24 mouse cellular contexts compared by ENCODE assay signal in the genomic region with DNA sequence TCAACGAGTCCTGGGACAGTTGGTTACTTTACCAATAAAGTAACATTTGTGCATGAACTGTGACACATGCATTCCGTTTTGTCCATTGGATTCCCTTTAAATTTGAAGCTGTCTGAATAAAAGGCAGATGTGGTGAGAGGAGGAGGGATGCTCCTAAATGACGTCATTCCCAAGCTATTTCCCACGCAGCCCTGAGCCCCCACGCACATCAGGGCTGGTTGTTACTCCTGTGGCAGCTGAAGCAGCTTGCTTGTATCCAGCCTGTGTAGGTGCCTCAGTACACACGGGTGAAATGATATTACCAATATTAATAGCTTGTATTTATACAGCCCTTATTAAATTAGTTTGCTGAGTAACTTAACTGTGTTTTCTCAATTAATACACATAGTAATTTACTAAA.
DNase-seq lines count a peak whose midpoint lies in the region; ATAC-seq and TF ChIP-seq lines count a peak whose summit lies in the region.
"Had no signal": no experiment of that assay in that cellular context is flagged by ENCODE, and none has a peak within 500 bp of the region (broad histone marks: within the 10 kb centered on the region; RNA-seq: fewer than 3 reads in every experiment).

No protein-coding gene starts in this region.

- H3K4me3 ChIP-seq in layer of hippocampus, adult 2 months, result no peak overlapping the region
- H3K4me3 ChIP-seq in midbrain, embryonic 11.5 days (ENCODE audit: low read depth, low read length), result no peak overlapping the region
- no peak overlapping the region for H3K4me3 ChIP-seq in midbrain, embryonic 13.5 days (replicated peaks)
- H3K4me3 ChIP-seq: embryonic facial prominence, embryonic 13.5 days; forebrain, embryonic 13.5 days; forebrain, embryonic 15.5 days had no signal

- no peaks in the 10 kb centered on the region for H3K27me3 ChIP-seq in midbrain, embryonic 11.5 days (ENCODE audit: control insufficient read depth, insufficient read depth, low read length)
- H3K27me3 ChIP-seq in midbrain, embryonic 13.5 days, result no peaks in the 10 kb centered on the region
- H3K27me3 ChIP-seq: CH12.LX; embryonic facial prominence, embryonic 13.5 days; forebrain, embryonic 13.5 days; forebrain, embryonic 15.5 days had no signal

- no peaks in the 10 kb centered on the region for H3K4me1 ChIP-seq in midbrain, embryonic 11.5 days (ENCODE audit: control insufficient read depth, insufficient read depth, low read length)
- H3K4me1 ChIP-seq in midbrain, embryonic 13.5 days (replicated peaks), result peaks cover 5% of the 10 kb centered on the region
- H3K4me1 ChIP-seq: embryonic facial prominence, embryonic 13.5 days had no signal

- no peak overlapping the region for H3K4me2 ChIP-seq in midbrain, embryonic 11.5 days
- no peak overlapping the region for H3K4me2 ChIP-seq in midbrain, embryonic 13.5 days (replicated peaks)
- H3K4me2 ChIP-seq: embryonic facial prominence, embryonic 13.5 days; forebrain, embryonic 13.5 days; forebrain, embryonic 15.5 days had no signal

- ATAC-seq in midbrain, embryonic 11.5 days (ENCODE audit: low FRiP score), result no peak
- ATAC-seq in midbrain, embryonic 13.5 days, result no peak; the same call in 1 of the 2 replicates
- ATAC-seq: activated CD4-positive, CD25-positive, alpha-beta regulatory T cell, adult 4 months; CD4-positive, CD25-positive, alpha-beta regulatory T cell, adult 4 months; forebrain, embryonic 13.5 days; forebrain, embryonic 15.5 days; forebrain, postnatal 0 days; Patski had no signal

- no peak for TF ChIP-seq CTCF in layer of hippocampus, adult 2 months (conservative IDR thresholded peaks at IDR 0.05)

- WGBS in midbrain, embryonic 11.5 days, result 62% methylated on average over 6 of the region's 6 CpGs
- 63% methylated on average over 6 of the region's 6 CpGs for WGBS in midbrain, embryonic 13.5 days

- H3K36me3 ChIP-seq in midbrain, embryonic 11.5 days (ENCODE audit: control insufficient read depth, insufficient read depth, low read length), result no peaks in the 10 kb centered on the region
- H3K36me3 ChIP-seq in midbrain, embryonic 13.5 days, result no peaks in the 10 kb centered on the region
- H3K36me3 ChIP-seq: embryonic facial prominence, embryonic 13.5 days; forebrain, embryonic 15.5 days; G1E had no signal

- H3K9me3 ChIP-seq in midbrain, embryonic 11.5 days (ENCODE audit: control insufficient read depth, low read length), result no peaks in the 10 kb centered on the region
- H3K9me3 ChIP-seq in midbrain, embryonic 13.5 days, result no peaks in the 10 kb centered on the region
- H3K9me3 ChIP-seq: embryonic facial prominence, embryonic 13.5 days; forebrain, embryonic 13.5 days; forebrain, embryonic 15.5 days had no signal

- peak overlapping the region; percentile 76 for H3K27ac ChIP-seq in layer of hippocampus, adult 2 months
- H3K27ac ChIP-seq in midbrain, embryonic 11.5 days (ENCODE audit: low read depth, low read length), result no peak overlapping the region
- H3K27ac ChIP-seq in midbrain, embryonic 13.5 days, result no peak overlapping the region
- H3K27ac ChIP-seq: embryonic facial prominence, embryonic 13.5 days; forebrain, embryonic 13.5 days; forebrain, embryonic 15.5 days had no signal

- H3K9ac ChIP-seq in midbrain, embryonic 11.5 days (ENCODE audit: low read length), result no peak overlapping the region
- H3K9ac ChIP-seq in midbrain, embryonic 13.5 days (replicated peaks), result no peak overlapping the region
- H3K9ac ChIP-seq: embryonic facial prominence, embryonic 13.5 days; forebrain, embryonic 13.5 days; forebrain, embryonic 15.5 days; forebrain, postnatal 0 days had no signal

- DNase-seq in embryo, embryonic 10 days (ENCODE audit: low spot score), result peak; percentile 13
- DNase-seq in embryo, embryonic 9.5 days (ENCODE audit: extremely low spot score), result no peak
- DNase-seq in layer of hippocampus, adult 2 months (ENCODE audit: low spot score in 2 of 2), result no peak
- DNase-seq in layer of hippocampus, adult 8-10 months (ENCODE audit: low spot score in 2 of 2), result no peak
- peak; percentile 17 for DNase-seq in midbrain, embryonic 11.5 days (ENCODE audit: low spot score, missing footprints)
- no peak for DNase-seq in lung, postnatal 4 days
- DNase-seq: adrenal gland, postnatal 14 days; B cell, adult 2 months; cerebellum, adult 11 months; cerebellum, adult 18-20 months; cerebellum, adult 8-10 months; cerebellum, adult 9-11 months; cerebellum, postnatal 14 days; cerebellum, postnatal 36 days; forebrain, postnatal 0 days had no signal

Comparison
In these comparisons a context has a peak if more than half of its experiments do, and no peak if none do; other contexts are left out.
1. DNase-seq: peak in embryo, embryonic 10 days (single experiment) and midbrain, embryonic 11.5 days (single experiment); none in embryo, embryonic 9.5 days (single experiment), layer of hippocampus, adult 2 months (0 of 2), layer of hippocampus, adult 8-10 months (0 of 2) and lung, postnatal 4 days (0 of 2).